Mouse (Mus musculus) E14TG2a.4 (cell line): ENCODE data around the gene Ankrd33.

Experiments
- CTCF ChIP-seq: conservative IDR thresholded peaks from 2 replicates; pipeline ENCODE4 v1.5.1; 2014; ENCODE audit warnings: low read length
- NANOG ChIP-seq: IDR thresholded peaks from 2 replicates; pipeline ENCODE4 v1.6.1; 2014; ENCODE audit warnings: borderline replicate concordance, low read length, mixed read lengths
- POU5F1 ChIP-seq: IDR thresholded peaks from 2 replicates; pipeline ENCODE4 v1.6.1; 2014; ENCODE audit warnings: low read length, borderline replicate concordance

GRCm38 (mm10) chr15:101068029-101068428 is 47.5 kb upstream of the Ankrd33 start:
- TF ChIP-seq CTCF (no peak), POU5F1 (no peak), NANOG (no peak)
